Mouse (Mus musculus): ENCODE results near the gene Aph1a.
"Not testable (repeated sequence)": the region's sequence is repeated elsewhere in the genome, so short reads cannot be mapped to it uniquely, and the experiment has no call there.

The Aph1a gene

DNA sequence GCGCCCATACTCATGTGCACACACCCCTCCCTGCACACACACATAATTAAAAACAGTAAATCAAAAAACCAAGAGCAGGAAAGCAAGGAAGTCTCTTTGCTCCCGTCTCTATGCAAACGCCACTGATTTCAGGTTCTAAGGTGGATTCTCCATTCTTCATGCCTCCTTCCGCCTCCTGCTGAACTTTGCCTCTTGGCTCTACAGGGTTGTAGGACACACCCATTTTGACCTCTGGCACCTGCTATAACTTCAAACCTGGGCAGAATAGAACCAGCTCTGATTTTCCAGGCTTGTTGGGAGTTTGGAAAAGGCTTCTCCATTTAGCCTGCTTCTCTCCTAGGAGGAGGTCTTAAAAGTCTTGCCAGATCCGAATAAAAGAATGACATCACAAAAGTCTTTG, 9.4 kb upstream of the Aph1a start:
- in situ Hi-C loops (cut with MboI, MseI): no loop called here

- in situ Hi-C loops (cut with MboI, MseI): no loop called here
Observed at GRCm38 (mm10) chr3:95887596-95887995, 6.2 kb upstream of the Aph1a start.

DNA sequence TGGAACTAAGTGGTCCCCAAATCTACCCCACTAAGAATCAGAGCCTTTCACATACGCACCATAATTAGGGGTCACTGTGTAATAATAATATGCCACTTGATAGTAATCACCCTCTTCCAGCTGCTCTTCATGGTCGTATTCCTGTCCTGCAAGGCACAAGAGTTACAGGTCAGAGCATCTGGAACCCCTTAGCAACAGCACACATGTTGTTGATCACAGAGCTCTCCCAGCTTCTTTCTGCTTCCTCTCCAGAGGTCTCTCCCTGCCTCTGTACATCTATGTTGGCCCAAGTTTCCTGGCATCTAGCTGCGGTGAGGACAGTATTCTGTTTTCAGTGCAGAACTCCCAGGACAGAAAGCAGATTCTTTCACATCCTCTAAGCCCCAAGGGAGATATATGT, 4.1 kb upstream of the Aph1a start:
- in situ Hi-C loops (cut with MboI, MseI): no loop called here

- in situ Hi-C loops (cut with MboI, MseI): no loop called here
Observed at GRCm38 (mm10) chr3:95891211-95892065, 2.3 kb upstream of the Aph1a start, which contains the start of gene BC028528. Gene BC028528 (minus strand): TSS chr3:95892005.

GRCm38 (mm10) chr3:95892066-95893052, 1.4 kb upstream of the Aph1a start:
- in situ Hi-C loops (cut with MboI, MseI): no loop called here

- in situ Hi-C loops (cut with MboI, MseI): no loop called here
Observed at GRCm38 (mm10) chr3:95893126-95893525, 643 bp upstream of the Aph1a start.

GRCm38 (mm10) chr3:95894317-95895160, 770 bp downstream of the Aph1a start:
- in situ Hi-C loops (cut with MboI, MseI): no loop called here

GRCm38 (mm10) chr3:95895501-95895900, 1.7 kb downstream of the Aph1a start:
- in situ Hi-C loops (cut with MboI, MseI): not testable (repeated sequence)

GRCm38 (mm10) chr3:95899800-95900524, 6.2 kb downstream of the Aph1a start:
- in situ Hi-C loops (cut with MboI, MseI): no loop called here

DNA sequence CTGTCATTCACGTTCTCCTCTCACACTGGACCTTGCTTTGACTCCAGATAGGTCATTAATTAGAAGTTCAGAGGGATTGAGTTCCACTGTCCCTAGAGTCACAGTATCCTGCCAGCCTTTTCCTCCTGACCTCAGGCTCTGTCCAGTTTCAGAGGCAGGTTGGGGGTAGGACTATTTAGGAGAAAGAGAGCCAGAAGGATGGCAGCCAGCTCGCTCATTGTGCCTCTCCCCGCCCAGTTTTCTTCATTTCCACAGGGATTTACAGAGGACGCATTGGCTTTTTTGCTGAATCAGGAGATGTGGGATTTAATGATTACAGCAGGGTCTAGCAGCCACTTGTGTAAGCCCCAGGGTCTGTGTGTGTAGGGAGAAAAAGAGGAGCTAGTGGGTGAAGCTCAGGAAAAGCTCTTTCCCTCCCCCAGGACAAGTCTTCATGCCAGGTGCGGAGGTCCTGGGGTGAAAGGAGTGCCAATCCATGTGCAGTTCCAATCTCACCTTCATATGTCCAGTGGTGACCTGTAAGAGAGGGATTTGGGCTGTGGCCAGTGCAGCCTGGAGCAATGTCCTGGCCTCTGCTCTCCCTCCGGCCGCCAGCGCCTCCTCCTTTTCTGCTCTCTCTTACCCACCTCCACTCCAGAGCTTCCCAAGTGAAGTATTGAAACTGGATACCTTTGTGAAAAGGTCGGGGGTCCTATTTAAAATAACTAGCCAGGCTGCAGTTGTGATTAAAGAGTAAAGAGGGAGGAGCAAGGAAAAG, 8.0 kb downstream of the Aph1a start:
- in situ Hi-C loops (cut with MboI, MseI): no loop called here

DNA sequence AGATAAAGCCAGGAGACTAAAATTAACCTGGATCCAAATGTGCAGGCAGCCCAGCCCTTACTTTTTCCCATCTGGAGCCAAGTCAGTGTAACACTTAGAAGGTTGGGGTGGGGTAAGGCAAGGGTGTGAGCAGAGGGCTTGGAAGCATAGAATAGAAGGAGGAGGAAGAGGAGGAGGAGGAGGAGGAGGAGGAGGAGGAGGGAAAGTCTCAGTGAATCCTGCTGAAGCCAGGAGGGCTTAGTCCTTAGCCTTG, 8.5 kb downstream of the Aph1a start:
- in situ Hi-C loops (cut with MboI, MseI): no loop called here

DNA sequence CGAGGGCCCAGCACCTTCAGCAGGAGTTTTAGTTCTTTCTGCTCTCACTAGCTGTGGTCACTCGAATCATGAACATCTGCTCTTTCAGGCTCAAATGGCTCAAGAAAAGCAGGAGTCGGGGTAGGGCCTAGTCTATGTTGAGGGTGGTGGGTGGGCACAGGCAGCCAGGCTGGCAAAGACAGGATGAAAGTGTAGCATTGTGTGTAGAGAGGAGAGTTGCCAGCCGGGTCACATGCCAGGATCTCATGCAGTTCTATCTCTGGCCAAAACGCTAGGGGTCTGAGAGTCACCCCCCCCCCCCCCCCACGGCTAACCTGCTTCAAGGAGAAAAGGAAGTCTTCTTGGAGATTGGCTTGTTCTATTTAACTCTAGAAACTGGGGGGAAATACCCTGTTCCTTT, 8.9 kb downstream of the Aph1a start:
- in situ Hi-C loops (cut with MboI, MseI): no loop called here

DNA sequence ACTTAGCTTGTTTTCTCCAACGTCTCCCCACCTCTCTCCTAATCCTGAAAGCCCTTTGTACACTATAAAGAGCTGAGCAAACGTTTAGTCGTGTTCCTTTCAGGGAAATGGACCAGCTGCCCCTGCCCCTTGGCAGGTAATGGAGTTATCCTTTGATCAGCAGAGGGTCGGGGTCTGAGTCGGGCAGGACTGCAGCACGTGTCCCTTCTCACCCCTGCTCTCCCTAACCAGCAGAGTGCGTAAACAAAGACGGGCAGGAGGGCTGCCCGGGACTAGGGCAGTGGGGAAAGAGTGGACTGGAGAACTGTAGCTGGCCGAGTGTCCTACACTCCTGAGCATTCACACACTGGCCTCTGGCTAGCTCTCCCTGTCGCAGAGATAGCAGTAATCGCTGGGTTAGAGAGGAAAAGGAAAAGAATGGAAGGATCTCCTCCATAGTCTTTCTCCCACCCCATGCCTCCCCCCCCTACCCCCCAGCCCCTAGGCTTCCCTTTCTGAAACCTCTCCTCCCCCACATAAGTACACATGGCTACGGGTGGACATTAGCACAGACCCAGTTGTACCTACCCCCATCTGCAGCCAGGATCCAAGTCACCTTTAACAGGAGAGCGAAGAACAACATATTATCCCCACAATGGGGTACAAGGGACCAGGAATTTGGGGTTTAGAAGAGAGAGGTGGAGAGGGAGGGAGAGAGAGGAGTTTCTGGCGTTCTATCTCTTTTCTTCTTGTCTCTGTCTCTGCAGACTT, 10.2 kb downstream of the Aph1a start:
- in situ Hi-C loops (cut with MboI, MseI): no loop called here

- in situ Hi-C loops (cut with MboI, MseI): no loop called here
Observed at GRCm38 (mm10) chr3:95904568-95904967, 10.8 kb downstream of the Aph1a start, which contains the start of gene Car14. Gene Car14 (minus strand): TSS chr3:95904691.

DNA sequence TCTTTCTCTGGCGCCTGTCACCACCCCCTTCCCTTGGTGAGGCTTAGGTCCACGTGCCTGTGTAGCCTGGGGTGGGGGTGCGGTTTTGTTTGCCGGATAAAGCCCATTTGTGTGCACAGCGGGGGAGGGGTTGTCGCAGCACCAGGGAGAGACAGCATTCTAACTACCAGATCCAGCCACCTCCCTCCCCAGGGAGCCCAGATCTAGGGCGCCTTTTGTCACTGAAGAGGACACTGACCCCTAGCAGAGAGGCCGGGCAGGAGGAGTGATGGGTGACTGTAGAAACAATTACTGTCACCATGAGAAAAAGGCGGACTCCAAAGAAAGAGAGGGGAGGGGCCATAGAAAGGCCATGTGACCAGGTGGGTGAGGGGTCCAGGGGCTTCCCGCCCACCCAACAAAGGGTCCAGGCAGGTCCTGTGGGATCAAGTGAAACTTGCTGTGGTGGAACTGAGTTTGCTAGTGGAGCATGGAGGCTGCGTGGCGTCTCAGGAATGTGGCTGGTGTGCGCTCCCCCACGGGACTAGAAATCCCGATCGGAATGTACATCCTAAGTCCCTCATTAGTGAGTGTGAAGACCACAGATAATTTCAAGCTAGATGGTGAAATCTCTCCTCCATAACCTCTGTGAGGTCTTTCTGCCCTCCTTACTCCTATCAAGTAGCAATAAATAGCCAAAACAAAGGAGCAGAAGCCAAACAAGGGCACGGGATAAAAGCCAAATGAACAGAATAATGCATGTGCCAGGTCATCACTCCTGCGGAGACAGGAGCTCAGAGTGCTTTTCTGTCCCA, 11.6 kb downstream of the Aph1a start:
- in situ Hi-C loops (cut with MboI, MseI): no loop called here

DNA sequence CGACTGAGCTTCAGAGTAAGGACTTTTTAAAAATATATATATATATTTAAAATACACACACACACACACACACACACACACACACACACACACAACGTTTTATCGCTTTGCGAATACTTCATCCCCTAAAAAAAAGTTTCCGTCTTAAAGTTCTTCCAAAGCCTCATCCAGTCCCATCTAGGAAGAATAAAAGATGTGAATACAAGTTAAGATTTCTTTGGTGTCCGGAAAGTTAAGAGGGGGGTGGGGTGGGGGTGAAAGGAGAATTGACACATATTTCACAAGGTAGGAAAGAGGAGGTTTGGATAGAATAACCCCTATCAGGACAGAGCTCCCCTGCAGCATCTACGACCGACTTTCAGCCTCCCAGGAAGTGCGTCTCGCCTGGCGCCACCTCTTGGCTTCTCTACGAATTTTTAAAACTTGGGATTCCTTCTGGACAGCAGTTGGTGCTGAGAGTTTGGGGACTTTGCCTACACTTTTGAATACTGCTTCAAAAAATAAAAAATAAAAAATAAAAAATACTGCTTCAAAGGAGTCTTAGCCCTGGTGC, 12.2 kb downstream of the Aph1a start:
- in situ Hi-C loops (cut with MboI, MseI): no loop called here

- in situ Hi-C loops (cut with MboI, MseI): no loop called here
Observed at GRCm38 (mm10) chr3:95906860-95907259, 13.1 kb downstream of the Aph1a start.

DNA sequence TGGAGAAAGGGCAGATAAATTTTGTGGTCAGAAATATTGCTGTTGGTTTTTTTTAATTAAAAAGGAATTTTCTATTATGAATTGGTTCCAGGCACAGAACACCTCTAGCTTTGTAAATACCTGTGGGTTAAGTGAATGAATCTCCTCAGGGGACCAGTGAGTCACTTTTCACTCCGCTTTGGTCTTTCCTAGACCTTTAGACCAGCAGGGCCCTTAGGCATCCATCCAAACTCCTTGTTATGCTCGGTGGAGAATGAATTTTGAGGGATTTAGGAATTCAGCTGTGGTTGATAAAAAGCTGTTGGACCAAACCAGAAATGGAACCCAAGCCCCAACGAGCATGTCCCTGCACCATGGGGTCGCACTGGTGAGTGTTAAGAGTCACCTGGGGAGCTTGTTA, 13.8 kb downstream of the Aph1a start:
- in situ Hi-C loops (cut with MboI, MseI): no loop called here
